Comparison of ENCODE assay signal across 12 mouse cellular contexts in genomic region chr2:60282625-60283024, GRCm38 (mm10). TPM values are rescaled to one million over a fixed set of nuclear protein-coding genes. Genes with fewer than 3 reads are reported as not detected.
DNase-seq lines count a peak whose midpoint lies in the region; ATAC-seq and TF ChIP-seq lines count a peak whose summit lies in the region.
"Had no signal": no experiment of that assay in that cellular context is flagged by ENCODE, and none has a peak within 500 bp of the region (broad histone marks: within the 10 kb centered on the region; RNA-seq: fewer than 3 reads in every experiment).

No protein-coding gene starts in this region.

- ATAC-seq in embryonic facial prominence, embryonic 12.5 days (ENCODE audit: insufficient number of reproducible peaks, insufficient read depth, low FRiP score, low TSS enrichment), result no peak
- ATAC-seq in liver, embryonic 14.5 days (ENCODE audit: insufficient read depth), result no peak
- ATAC-seq: activated CD4-positive, CD25-positive, alpha-beta regulatory T cell, adult 4 months had no signal

- TF ChIP-seq CTCF in gastrocnemius, adult 2 months (IDR thresholded peaks at IDR 0.05), result no peak
- TF ChIP-seq CTCF in left cerebral cortex, adult 2 months (IDR thresholded peaks at IDR 0.05), result no peak
- no peak for TF ChIP-seq CTCF in liver, embryonic 14.5 days (IDR thresholded peaks at IDR 0.05; ENCODE audit: low read depth)

- no peaks in the 10 kb centered on the region for H3K9me3 ChIP-seq in embryonic facial prominence, embryonic 12.5 days
- no peaks in the 10 kb centered on the region for H3K9me3 ChIP-seq in liver, embryonic 14.5 days (ENCODE audit: control insufficient read depth, low read length)

- WGBS in embryonic facial prominence, embryonic 12.5 days, result 52% methylated on average over 4 of the region's 4 CpGs
- 65% methylated on average over 4 of the region's 4 CpGs for WGBS in liver, embryonic 14.5 days (ENCODE audit: insufficient replicate concordance)

- intact Hi-C loops in gastrocnemius, adult 2 months (cut with DNase I), result no loop called here
- intact Hi-C loops in left cerebral cortex, adult 2 months (cut with DNase I), result no loop called here
- intact Hi-C loops in left cerebral cortex, postnatal 10 days (cut with DNase I), result no loop called here

- no peak for TF ChIP-seq EP300 in liver, embryonic 14.5 days (IDR thresholded peaks at IDR 0.05; ENCODE audit: low read depth)

- no peaks in the 10 kb centered on the region; the same call in 1 of the 2 replicates for H3K4me1 ChIP-seq in embryonic facial prominence, embryonic 12.5 days
- H3K4me1 ChIP-seq in liver, embryonic 14.5 days (replicated peaks; ENCODE audit: control insufficient read depth in 2 of 2, insufficient read depth in 2 of 2, low read length in 1 of 2), result no peaks in the 10 kb centered on the region

- peak overlapping the region; percentile 86 for H3K4me3 ChIP-seq in gastrocnemius, adult 2 months
- no peak overlapping the region for H3K4me3 ChIP-seq in left cerebral cortex, adult 2 months
- H3K4me3 ChIP-seq in embryonic facial prominence, embryonic 12.5 days, result peak overlapping the region; percentile 47; the same call in 1 of the 2 replicates
- H3K4me3 ChIP-seq in liver, embryonic 14.5 days (ENCODE audit: insufficient read depth in 1 of 2, low read depth in 2 of 2, low read length in 2 of 2), result peak overlapping the region; percentile 32 to 47; a peak in 3 of 4 replicates

- DNase-seq in gastrocnemius, adult 2 months, result no peak
- no peak for DNase-seq in gastrocnemius, postnatal 25 days
- no peak for DNase-seq in left cerebral cortex, adult 2 months (ENCODE audit: extremely low spot score in 1 of 2, low spot score in 2 of 2)
- no peak for DNase-seq in left cerebral cortex, postnatal 10 days (ENCODE audit: extremely low spot score in 1 of 2, low spot score in 2 of 2)
- DNase-seq in liver, embryonic 14.5 days (ENCODE audit: low read depth in 3 of 3, low spot score in 3 of 3), result no peak
- no peak for DNase-seq in right cerebral cortex, postnatal 25 days
- no peak for DNase-seq in spleen, postnatal 10 days (ENCODE audit: low spot score in 2 of 2)
- DNase-seq: cerebellum, postnatal 14 days; gastrocnemius, postnatal 36 days had no signal

- peak overlapping the region; percentile 75 for H3K4me2 ChIP-seq in embryonic facial prominence, embryonic 12.5 days (replicated peaks)
- H3K4me2 ChIP-seq in liver, embryonic 14.5 days (ENCODE audit: low read depth), result peak overlapping the region; percentile 60

- no peaks in the 10 kb centered on the region for H3K27me3 ChIP-seq in embryonic facial prominence, embryonic 12.5 days
- peaks cover 18% of the 10 kb centered on the region for H3K27me3 ChIP-seq in liver, embryonic 14.5 days (ENCODE audit: control insufficient read depth, insufficient read depth, low read length)

- no peaks in the 10 kb centered on the region for H3K36me3 ChIP-seq in embryonic facial prominence, embryonic 12.5 days
- H3K36me3 ChIP-seq in liver, embryonic 14.5 days (replicated peaks; ENCODE audit: control insufficient read depth, insufficient read depth, low read depth), result no peaks in the 10 kb centered on the region
- H3K36me3 ChIP-seq: G1E had no signal

- peak overlapping the region; percentile 84; the same call in 1 of the 2 replicates for H3K27ac ChIP-seq in gastrocnemius, adult 2 months
- H3K27ac ChIP-seq in left cerebral cortex, adult 2 months, result 0 out of 2 replicates have a peak overlapping the region, but pooled peaks have one; percentile 24
- no peak overlapping the region for H3K27ac ChIP-seq in embryonic facial prominence, embryonic 12.5 days
- no peak overlapping the region for H3K27ac ChIP-seq in liver, embryonic 14.5 days

- H3K9ac ChIP-seq in embryonic facial prominence, embryonic 12.5 days, result 0 out of 2 replicates have a peak overlapping the region, but pooled peaks have one; percentile 47
- H3K9ac ChIP-seq in liver, embryonic 14.5 days (replicated peaks), result no peak overlapping the region

RNA-seq across cellular contexts. Expression of gene Cd302, which starts 1.7 kb away (rescaled TPM):
- 1 to 10 TPM; 7.2 to 8.6 TPM for total RNA-seq in gastrocnemius, adult 2 months (2021)
- 10 to 100 TPM in 1 of 2 experiments, 1 to 10 TPM in 1; 9.7 to 14.7 TPM for total RNA-seq in gastrocnemius, postnatal 25 days (2021)
- 10 to 100 TPM; 18.2 to 19.2 TPM for total RNA-seq in left cerebral cortex, adult 2 months (2021)
- total RNA-seq in left cerebral cortex, postnatal 10 days (2021), result 10 to 100 TPM; 11.5 to 13.4 TPM
- 34.2 and 37.9 TPM in 2 replicates for polyA plus RNA-seq in embryonic facial prominence, embryonic 12.5 days (2016; fragmentation: Nextera tagmentation; extraction: Ambion mirVana)
- polyA plus RNA-seq in liver, embryonic 14.5 days (2012; rRNA removed), result 14.9 and 24.6 TPM in 2 replicates
- 73.7 and 75.5 TPM in 2 replicates for polyA plus RNA-seq in liver, embryonic 14.5 days (2014; fragmentation: Nextera tagmentation; extraction: Ambion mirVana)
- total RNA-seq: G1E had no signal
- polyA plus RNA-seq: G1E had no signal

Comparison
In these comparisons a context has a peak if more than half of its experiments do, and no peak if none do; other contexts are left out.
1. H3K27ac ChIP-seq: peak in gastrocnemius, adult 2 months (single experiment) and left cerebral cortex, adult 2 months (single experiment); none in embryonic facial prominence, embryonic 12.5 days (single experiment) and liver, embryonic 14.5 days (single experiment).